Mouse (Mus musculus): ENCODE measurements around the gene Olfr1461. TPM values are rescaled to one million over a fixed set of nuclear protein-coding genes. Genes with fewer than 3 reads are reported as not detected.

Gene Olfr1461
- not detected in 2 replicates for polyA plus RNA-seq (2015; fragmentation: Nextera tagmentation; extraction: Ambion mirVana)

- DNase-seq (ENCODE audit: low spot score) = no peak
- WGBS = 28% methylated on average over 1 of the region's 1 CpGs
- no peak for ATAC-seq
- no peaks in the 10 kb centered on the region for H3K27me3 ChIP-seq (replicated peaks; ENCODE audit: insufficient read depth, low read length)
- no peaks in the 10 kb centered on the region for H3K4me1 ChIP-seq (ENCODE audit: insufficient read depth, low read depth, low read length)
- H3K4me2 ChIP-seq (replicated peaks; ENCODE audit: low read depth, low read length) = no peak within 1 kb of the TSS
- H3K27ac ChIP-seq (ENCODE audit: low read length) = no peak within 1 kb of the TSS
- no peak within 1 kb of the TSS for H3K4me3 ChIP-seq (ENCODE audit: low read depth, low read length)
- H3K36me3 ChIP-seq (ENCODE audit: insufficient read depth, low read length) = no peaks in the 10 kb centered on the region
- TF ChIP-seq EP300 (IDR thresholded peaks at IDR 0.05) (no peak), CTCF (IDR thresholded peaks at IDR 0.05) (no peak)
- no peaks in the 10 kb centered on the region for H3K9me3 ChIP-seq (ENCODE audit: low read length)
- H3K9ac ChIP-seq (replicated peaks; ENCODE audit: low read depth) = no peak within 1 kb of the TSS
Measured at GRCm38 (mm10) chr19:13162700-13163099, at the start of gene Olfr1461. TSS of gene Olfr1461 (plus strand) at chr19:13163000.

- H3K9me3 ChIP-seq (ENCODE audit: low read length) = no peaks in the 10 kb centered on the region
- H3K9ac ChIP-seq (replicated peaks; ENCODE audit: low read depth) = no peak within 1 kb of the TSS
- ATAC-seq = no peak
- H3K4me1 ChIP-seq (ENCODE audit: insufficient read depth, low read depth, low read length) = no peaks in the 10 kb centered on the region
- no peak within 1 kb of the TSS for H3K27ac ChIP-seq (ENCODE audit: low read length)
- H3K27me3 ChIP-seq (replicated peaks; ENCODE audit: insufficient read depth, low read length) = no peaks in the 10 kb centered on the region
- no peak within 1 kb of the TSS for H3K4me2 ChIP-seq (replicated peaks; ENCODE audit: low read depth, low read length)
- no peak within 1 kb of the TSS for H3K4me3 ChIP-seq (ENCODE audit: low read depth, low read length)
- no peak for DNase-seq (ENCODE audit: low spot score)
- 56% methylated on average over 1 of the region's 1 CpGs for WGBS
- no peaks in the 10 kb centered on the region for H3K36me3 ChIP-seq (ENCODE audit: insufficient read depth, low read length)
- TF ChIP-seq EP300 (IDR thresholded peaks at IDR 0.05) (no peak), CTCF (IDR thresholded peaks at IDR 0.05) (no peak)
Measured at GRCm38 (mm10) chr19:13149449-13149848, 13.4 kb upstream of the Olfr1461 start, which contains the start of gene Olfr1459. TSS of gene Olfr1459 (minus strand) at chr19:13149549.

- Histone ChIP-seq H3K36me3 (ENCODE audit: insufficient read depth, low read length) (no peaks in the 10 kb centered on the region), H3K4me2 (replicated peaks; ENCODE audit: low read depth, low read length) (no peak within 1 kb of the TSS), H3K9me3 (ENCODE audit: low read length) (no peaks in the 10 kb centered on the region), H3K27me3 (replicated peaks; ENCODE audit: insufficient read depth, low read length) (no peaks in the 10 kb centered on the region), H3K4me3 (ENCODE audit: low read depth, low read length) (no peak within 1 kb of the TSS), H3K9ac (replicated peaks; ENCODE audit: low read depth) (no peak within 1 kb of the TSS), H3K4me1 (ENCODE audit: insufficient read depth, low read depth, low read length) (no peaks in the 10 kb centered on the region), H3K27ac (ENCODE audit: low read length) (no peak within 1 kb of the TSS)
- DNase-seq (ENCODE audit: low spot score) (no peak), ATAC-seq (no peak)
- WGBS = 70% methylated on average over 1 of the region's 1 CpGs
- no peak for TF ChIP-seq CTCF (IDR thresholded peaks at IDR 0.05)
- TF ChIP-seq EP300 (IDR thresholded peaks at IDR 0.05) = no peak
Measured at GRCm38 (mm10) chr19:13185434-13185833, 22.6 kb downstream of the Olfr1461 start, which contains the start of gene Olfr1462. TSS of gene Olfr1462 (plus strand) at chr19:13185734.

Other genes with a start within 250 kb of the Olfr1461 start
- gene Olfr1448, start 238.6 kb upstream of the Olfr1461 start, polyA plus RNA-seq (2015; fragmentation: Nextera tagmentation; extraction: Ambion mirVana) = not detected in 2 replicates
- gene Olfr1449, start 232.2 kb upstream of the Olfr1461 start, polyA plus RNA-seq (2015; fragmentation: Nextera tagmentation; extraction: Ambion mirVana) = not detected in 2 replicates
- gene Olfr1450, start 212.7 kb upstream of the Olfr1461 start, polyA plus RNA-seq (2015; fragmentation: Nextera tagmentation; extraction: Ambion mirVana) = not detected in 2 replicates
- gene Olfr1451, start 168.0 kb upstream of the Olfr1461 start, polyA plus RNA-seq (2015; fragmentation: Nextera tagmentation; extraction: Ambion mirVana) = not detected in 2 replicates
- not detected in 2 replicates for gene Olfr1453, start 134.7 kb upstream of the Olfr1461 start, polyA plus RNA-seq (2015; fragmentation: Nextera tagmentation; extraction: Ambion mirVana)
- gene Olfr1454, start 102.4 kb upstream of the Olfr1461 start, polyA plus RNA-seq (2015; fragmentation: Nextera tagmentation; extraction: Ambion mirVana) = not detected in 2 replicates
- not detected in 2 replicates for gene Olfr1457, start 65.1 kb upstream of the Olfr1461 start, polyA plus RNA-seq (2015; fragmentation: Nextera tagmentation; extraction: Ambion mirVana)
- not detected in 2 replicates for gene Olfr1458, start 56.2 kb upstream of the Olfr1461 start, polyA plus RNA-seq (2015; fragmentation: Nextera tagmentation; extraction: Ambion mirVana)
- not detected in 2 replicates for gene Olfr1459, start 13.5 kb upstream of the Olfr1461 start, polyA plus RNA-seq (2015; fragmentation: Nextera tagmentation; extraction: Ambion mirVana)
- not detected in 2 replicates for gene Olfr1462, start 22.7 kb downstream of the Olfr1461 start, polyA plus RNA-seq (2015; fragmentation: Nextera tagmentation; extraction: Ambion mirVana)
- gene Olfr1463, start 68.3 kb downstream of the Olfr1461 start, polyA plus RNA-seq (2015; fragmentation: Nextera tagmentation; extraction: Ambion mirVana) = not detected in 2 replicates
- gene Olfr1465, start 152.5 kb downstream of the Olfr1461 start, polyA plus RNA-seq (2015; fragmentation: Nextera tagmentation; extraction: Ambion mirVana) = not detected in 2 replicates
- gene Olfr1466, start 175.9 kb downstream of the Olfr1461 start, polyA plus RNA-seq (2015; fragmentation: Nextera tagmentation; extraction: Ambion mirVana) = not detected in 2 replicates
- not detected in 2 replicates for gene Olfr1467, start 199.2 kb downstream of the Olfr1461 start, polyA plus RNA-seq (2015; fragmentation: Nextera tagmentation; extraction: Ambion mirVana)
- gene Olfr1469, start 244.8 kb downstream of the Olfr1461 start, polyA plus RNA-seq (2015; fragmentation: Nextera tagmentation; extraction: Ambion mirVana) = not detected in 2 replicates